19 mouse cellular contexts compared by ENCODE assay signal in genomic region chr14:77225346-77225745, GRCm38 (mm10).
DNase-seq lines count a peak whose midpoint lies in the region; ATAC-seq and TF ChIP-seq lines count a peak whose summit lies in the region.
"Had no signal": no experiment of that assay in that cellular context is flagged by ENCODE, and none has a peak within 500 bp of the region (broad histone marks: within the 10 kb centered on the region; RNA-seq: fewer than 3 reads in every experiment).

No protein-coding gene starts in this region.

- H3K27ac ChIP-seq in lung, postnatal 0 days (ENCODE audit: low read length) = no peak overlapping the region
- H3K27ac ChIP-seq in left cerebral cortex, adult 2 months = peak overlapping the region; percentile 6; the same call in 1 of the 2 replicates
- H3K27ac ChIP-seq: heart, embryonic 13.5 days; limb, embryonic 12.5 days; midbrain, embryonic 12.5 days; stomach, embryonic 15.5 days had no signal

- TF ChIP-seq EP300 in lung, postnatal 0 days (IDR thresholded peaks at IDR 0.05) = no peak

- peak; percentile 20 for DNase-seq in lung, postnatal 0 days (ENCODE audit: low spot score)
- DNase-seq in lung, postnatal 4 days = no peak
- peak; percentile 69 to 75 for DNase-seq in frontal cortex, adult 2 months (ENCODE audit: extremely low spot score in 1 of 2, low spot score in 1 of 2)
- DNase-seq in left cerebral cortex, adult 2 months (ENCODE audit: extremely low spot score in 1 of 2, low spot score in 2 of 2) = peak in 1 of 2 experiments; percentile 23
- DNase-seq in telencephalon, adult 2 months (ENCODE audit: low read depth, low spot score) = peak; percentile 76
- DNase-seq in embryo, embryonic 10.5 days (ENCODE audit: low spot score) = no peak
- no peak for DNase-seq in natural killer cell, adult 2 months (ENCODE audit: low spot score in 2 of 2)
- DNase-seq: cerebellum, postnatal 14 days; heart, adult 11 months; heart, postnatal 36 days; kidney, adult 2 months; kidney, postnatal 25 days; spleen, adult 18-20 months had no signal

- H3K27me3 ChIP-seq in lung, postnatal 0 days (replicated peaks; ENCODE audit: insufficient read depth, low read length) = no peaks in the 10 kb centered on the region
- H3K27me3 ChIP-seq: heart, embryonic 13.5 days; limb, embryonic 12.5 days; midbrain, embryonic 12.5 days; stomach, embryonic 15.5 days had no signal

- no peaks in the 10 kb centered on the region for H3K4me1 ChIP-seq in lung, postnatal 0 days (ENCODE audit: insufficient read depth, low read depth, low read length)
- H3K4me1 ChIP-seq: heart, embryonic 13.5 days; limb, embryonic 12.5 days; midbrain, embryonic 12.5 days; stomach, embryonic 15.5 days had no signal

- peak; percentile 63 for ATAC-seq in lung, postnatal 0 days
- ATAC-seq: forebrain, embryonic 14.5 days; hindbrain, embryonic 16.5 days had no signal

- no peak for TF ChIP-seq CTCF in lung, postnatal 0 days (IDR thresholded peaks at IDR 0.05)
- no peak for TF ChIP-seq CTCF in left cerebral cortex, adult 2 months (IDR thresholded peaks at IDR 0.05)

- H3K9me3 ChIP-seq in lung, postnatal 0 days (ENCODE audit: low read length) = no peaks in the 10 kb centered on the region
- H3K9me3 ChIP-seq: heart, embryonic 13.5 days; limb, embryonic 12.5 days; midbrain, embryonic 12.5 days; stomach, embryonic 15.5 days had no signal

- no peak overlapping the region for H3K4me3 ChIP-seq in lung, postnatal 0 days (ENCODE audit: low read depth, low read length)
- H3K4me3 ChIP-seq in left cerebral cortex, adult 2 months = no peak overlapping the region
- H3K4me3 ChIP-seq: heart, embryonic 13.5 days; limb, embryonic 12.5 days; midbrain, embryonic 12.5 days; stomach, embryonic 15.5 days had no signal

- WGBS in lung, postnatal 0 days = 65% methylated on average over 10 of the region's 10 CpGs

- H3K9ac ChIP-seq in lung, postnatal 0 days (replicated peaks; ENCODE audit: low read depth) = no peak overlapping the region
- H3K9ac ChIP-seq: heart, embryonic 13.5 days; limb, embryonic 12.5 days; midbrain, embryonic 12.5 days; stomach, embryonic 15.5 days had no signal

- no peaks in the 10 kb centered on the region for H3K36me3 ChIP-seq in lung, postnatal 0 days (ENCODE audit: insufficient read depth, low read length)
- H3K36me3 ChIP-seq: heart, embryonic 13.5 days; limb, embryonic 12.5 days; midbrain, embryonic 12.5 days; stomach, embryonic 15.5 days had no signal

- intact Hi-C loops in left cerebral cortex, adult 2 months (cut with DNase I) = no loop called here

- no peak overlapping the region for H3K4me2 ChIP-seq in lung, postnatal 0 days (replicated peaks; ENCODE audit: low read depth, low read length)
- H3K4me2 ChIP-seq: heart, embryonic 13.5 days; limb, embryonic 12.5 days; midbrain, embryonic 12.5 days; stomach, embryonic 15.5 days had no signal

Comparison
In these comparisons a context has a peak if more than half of its experiments do, and no peak if none do; other contexts are left out.
1. DNase-seq: peak in lung, postnatal 0 days (single experiment), frontal cortex, adult 2 months (2 of 2) and telencephalon, adult 2 months (single experiment); none in lung, postnatal 4 days (0 of 2), embryo, embryonic 10.5 days (single experiment) and natural killer cell, adult 2 months (0 of 2).